Mouse (Mus musculus) embryonic fibroblast, embryonic 13.5 days (primary cell): ENCODE results near the gene Ankrd11. TPM values are rescaled to one million over a fixed set of nuclear protein-coding genes. Genes with fewer than 3 reads are reported as not detected.

Source experiments
- H3K27ac ChIP-seq: 2 replicates; pipeline ENCODE4 v1.5.1; 2012; ENCODE audit warnings: low read length, control low read depth, inconsistent platforms; ENCODE audit not compliant: insufficient read depth
- H3K4me1 ChIP-seq: 2 replicates; pipeline ENCODE4 v1.6.1; 2011; ENCODE audit warnings: low read length; ENCODE audit not compliant: control insufficient read depth, insufficient read depth
- H3K4me3 ChIP-seq: 2 replicates; pipeline ENCODE4 v1.5.1; 2011; ENCODE audit warnings: mild to moderate bottlenecking, control low read depth, low read length; ENCODE audit not compliant: insufficient read depth
- CTCF ChIP-seq: IDR thresholded peaks from 2 replicates; pipeline ENCODE4 v1.5.1; 2011; ENCODE audit warnings: mild to moderate bottlenecking, control low read depth, low read length, moderate library complexity, borderline replicate concordance; ENCODE audit not compliant: insufficient read depth
- POLR2A ChIP-seq: IDR thresholded peaks from 2 replicates; pipeline ENCODE4 v1.6.1; 2011; ENCODE audit warnings: low read depth, mild to moderate bottlenecking, control low read depth, low read length, moderate library complexity
- polyA plus RNA-seq: library from polyadenylated mRNA; stranded (reverse); fragments of >200 nt; gene quantifications from 2 replicates; pipeline ENCODE4 v1.2.4, GENCODE M21; 2011; ENCODE audit warnings: low read depth; ENCODE audit not compliant: missing spikeins, insufficient read length

The Ankrd11 gene
- polyA plus RNA-seq, 1 experiment = 83.5 TPM

DNA sequence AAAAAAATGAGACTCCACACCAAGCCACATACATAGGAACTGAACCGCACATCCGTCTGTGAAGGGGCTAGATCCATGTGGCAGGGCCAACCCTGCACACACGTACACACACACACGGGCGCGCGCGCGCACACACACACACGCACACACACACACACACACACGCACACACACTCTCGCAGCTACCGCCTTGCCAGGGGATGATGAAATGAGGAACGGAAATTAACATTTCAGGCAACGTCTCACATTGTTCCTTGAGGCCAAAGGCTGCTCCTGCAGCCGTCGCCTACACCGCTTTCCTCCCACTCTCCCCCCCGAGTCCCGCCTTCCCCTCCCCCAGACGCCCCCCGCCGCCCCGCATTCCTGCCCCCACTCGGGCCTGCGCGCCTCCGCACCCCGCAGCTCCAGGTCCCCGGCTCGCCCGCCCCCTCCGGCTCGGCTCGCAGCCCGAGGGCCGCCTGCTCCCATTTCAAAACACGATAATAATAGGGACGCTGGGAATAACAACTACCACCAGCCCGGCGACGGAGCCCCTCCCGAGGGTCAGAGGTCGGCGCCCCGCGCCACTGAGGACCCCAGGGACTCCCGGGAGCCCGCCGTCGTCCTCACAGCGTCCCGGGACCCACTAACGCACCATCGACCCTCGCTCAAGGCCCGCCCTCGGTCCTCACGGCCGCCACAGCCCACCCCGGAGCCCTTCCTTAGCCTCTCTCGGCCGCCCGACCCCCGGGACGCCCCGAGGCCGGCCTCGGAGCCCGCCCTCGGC is 886 bp downstream of the Ankrd11 start:
- peak overlapping the region; percentile 87 for H3K27ac ChIP-seq
- H3K4me3 ChIP-seq = peak overlapping the region; percentile 73
- peaks cover 7% of the 10 kb centered on the region for H3K4me1 ChIP-seq
- 0 out of 2 replicates have a peak, but pooled peaks have one; percentile 9 for TF ChIP-seq CTCF
- TF ChIP-seq POLR2A = peak; percentile 52

DNA sequence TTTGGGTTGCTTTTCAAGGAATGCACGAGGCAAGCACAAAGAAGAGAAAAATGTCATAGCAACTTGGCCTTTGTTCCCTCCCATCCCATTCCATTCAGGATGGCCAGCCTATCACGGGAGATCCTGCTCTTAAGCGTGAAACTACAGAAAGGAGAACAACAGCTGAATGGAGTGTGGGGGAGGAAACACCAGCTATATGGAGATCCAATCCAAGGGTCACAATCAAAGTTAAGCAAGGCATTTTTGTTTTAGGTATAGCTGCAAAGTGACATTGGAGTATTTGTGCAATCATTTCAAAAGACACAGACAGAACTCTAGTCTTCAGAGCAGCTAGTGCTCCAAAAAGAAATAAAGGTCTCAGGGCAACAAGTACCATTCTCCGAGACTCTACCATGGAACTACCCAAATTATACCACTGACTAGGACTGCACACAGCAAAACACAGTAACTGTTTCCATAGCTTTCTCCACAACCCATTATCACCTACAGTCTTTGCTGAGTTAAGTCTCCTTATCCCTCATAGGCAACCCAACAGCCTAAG is 1.9 kb downstream of the Ankrd11 start:
- Histone ChIP-seq H3K4me3 (peak overlapping the region; percentile 73), H3K27ac (peak overlapping the region; percentile 85; the same call in 1 of the 2 replicates), H3K4me1 (peaks cover 7% of the 10 kb centered on the region)
- TF ChIP-seq CTCF (no peak), POLR2A (no peak)

DNA sequence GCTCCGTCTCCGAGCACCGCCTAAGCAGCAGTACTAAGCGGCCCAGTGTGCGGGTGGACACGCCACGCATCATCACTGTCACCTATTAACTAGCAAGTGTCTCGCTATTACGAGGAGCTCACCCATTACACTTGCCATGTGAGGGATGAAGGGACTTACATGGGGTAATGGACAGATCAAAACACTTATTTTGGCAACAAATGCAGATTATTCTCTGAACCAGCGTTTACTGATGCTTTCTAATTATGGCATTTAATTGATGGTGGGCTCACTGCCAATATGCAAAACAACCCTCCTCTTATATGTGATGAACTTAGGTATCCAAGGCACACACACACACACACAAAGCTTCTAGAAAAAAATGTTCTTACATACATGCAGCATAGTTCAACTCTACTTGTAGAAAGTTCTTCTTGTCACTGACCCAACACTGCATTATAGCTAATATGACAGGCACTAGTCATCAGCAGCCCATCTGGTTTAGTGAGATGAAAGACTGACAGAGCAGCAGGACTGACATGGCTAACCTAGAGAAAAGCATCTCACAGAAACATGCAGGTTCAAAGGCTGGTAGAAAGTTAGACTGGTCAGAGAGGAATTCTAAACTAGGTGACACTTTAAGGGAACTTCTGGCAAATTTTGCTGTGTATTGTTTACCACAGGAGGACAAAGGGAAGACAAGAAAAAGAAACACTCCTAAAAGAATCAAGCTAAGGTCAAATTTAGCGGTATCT is 2.5 kb downstream of the Ankrd11 start:
- H3K4me1 ChIP-seq = peaks cover 8% of the 10 kb centered on the region
- TF ChIP-seq CTCF = no peak
- no peak for TF ChIP-seq POLR2A
- no peak overlapping the region for H3K27ac ChIP-seq
- H3K4me3 ChIP-seq = peak overlapping the region; percentile 73; the same call in 1 of the 2 replicates

DNA sequence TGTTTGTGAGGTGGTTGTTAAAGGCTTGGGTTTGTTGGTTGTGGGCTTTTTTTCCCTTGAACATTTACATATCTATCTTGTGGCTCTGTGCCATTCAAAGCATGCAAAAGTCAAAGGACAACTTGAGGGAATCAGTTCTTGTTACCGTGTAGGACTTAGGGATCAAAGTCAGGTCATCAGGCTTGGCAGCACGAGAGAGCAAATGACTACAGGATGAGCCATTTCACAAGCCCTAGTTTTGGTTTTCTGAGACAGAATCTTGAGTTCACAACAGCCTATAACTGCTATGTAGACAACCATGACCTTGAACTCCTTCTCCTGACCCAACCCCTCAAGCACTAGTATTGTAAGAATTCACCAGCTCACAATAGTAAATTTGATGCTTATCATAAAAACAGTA is 3.7 kb downstream of the Ankrd11 start:
- Histone ChIP-seq H3K4me3 (no peak overlapping the region), H3K27ac (no peak overlapping the region), H3K4me1 (peaks cover 11% of the 10 kb centered on the region)
- TF ChIP-seq POLR2A (no peak), CTCF (no peak)

DNA sequence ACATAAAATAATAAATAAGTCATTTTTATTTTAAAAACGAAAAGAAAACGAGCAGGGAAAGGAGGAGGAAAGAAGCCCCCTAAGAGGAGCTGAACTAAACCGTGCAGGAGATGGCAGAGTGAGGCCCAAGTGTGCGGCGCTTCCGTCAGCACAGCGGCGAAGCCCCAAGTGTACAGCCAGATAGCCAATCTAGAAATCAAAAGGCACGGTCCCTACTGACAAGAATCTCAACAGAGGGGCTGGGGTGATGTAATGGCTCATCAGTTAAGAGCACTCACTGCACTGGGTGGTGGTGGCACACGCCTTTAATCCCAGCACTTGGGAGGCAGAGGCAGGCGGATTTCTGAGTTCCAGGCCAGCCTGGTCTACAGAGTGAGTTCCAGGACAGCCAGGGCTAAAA is 4.6 kb downstream of the Ankrd11 start:
- Histone ChIP-seq H3K27ac (no peak overlapping the region), H3K4me1 (peaks cover 12% of the 10 kb centered on the region), H3K4me3 (no peak overlapping the region)
- no peak for TF ChIP-seq POLR2A
- TF ChIP-seq CTCF = no peak

DNA sequence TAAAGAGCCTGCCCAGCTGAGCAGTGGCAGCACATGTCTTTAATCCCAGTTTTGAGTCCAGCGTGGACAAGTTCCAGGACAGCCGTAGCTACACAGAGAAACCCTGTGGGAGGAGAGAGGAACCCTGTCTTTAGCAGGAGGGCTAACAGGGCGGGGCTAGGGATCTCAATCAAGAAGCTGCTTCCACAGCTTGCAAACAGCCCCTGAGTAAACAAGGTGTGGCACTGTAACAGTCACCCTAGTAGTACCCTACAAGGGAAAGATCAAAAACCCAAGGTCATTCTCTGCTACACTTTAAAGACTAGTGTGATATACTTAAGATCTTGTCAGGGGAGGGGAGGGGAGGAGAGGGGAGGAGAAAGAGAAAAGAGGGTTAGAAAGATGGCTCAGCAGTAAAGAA is 5.1 kb downstream of the Ankrd11 start:
- no peak overlapping the region for H3K27ac ChIP-seq
- TF ChIP-seq CTCF = no peak
- no peak for TF ChIP-seq POLR2A
- H3K4me1 ChIP-seq = peaks cover 12% of the 10 kb centered on the region
- H3K4me3 ChIP-seq = no peak overlapping the region

DNA sequence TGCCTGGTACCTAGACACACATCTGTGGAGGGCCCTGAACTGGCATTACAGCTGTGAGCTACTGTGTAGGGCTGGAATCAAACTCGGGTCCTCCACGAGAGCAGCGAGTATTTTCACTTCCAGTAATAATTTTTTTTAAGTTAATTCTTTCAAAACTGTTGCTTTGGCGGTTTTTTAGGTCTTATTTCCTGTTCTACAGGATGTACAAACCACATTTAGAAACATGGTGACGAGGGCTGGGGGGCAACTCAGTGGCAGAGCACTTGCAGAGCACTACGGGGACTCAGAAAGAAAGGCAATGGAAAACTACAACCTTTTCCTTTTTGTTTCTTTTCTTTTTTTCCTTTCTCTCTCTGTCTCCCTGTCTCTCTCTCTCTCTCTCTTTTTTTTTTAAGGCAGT is 7.9 kb downstream of the Ankrd11 start:
- Histone ChIP-seq H3K4me3 (no peak overlapping the region), H3K27ac (no peak overlapping the region), H3K4me1 (peaks cover 10% of the 10 kb centered on the region)
- TF ChIP-seq POLR2A = no peak
- no peak for TF ChIP-seq CTCF

DNA sequence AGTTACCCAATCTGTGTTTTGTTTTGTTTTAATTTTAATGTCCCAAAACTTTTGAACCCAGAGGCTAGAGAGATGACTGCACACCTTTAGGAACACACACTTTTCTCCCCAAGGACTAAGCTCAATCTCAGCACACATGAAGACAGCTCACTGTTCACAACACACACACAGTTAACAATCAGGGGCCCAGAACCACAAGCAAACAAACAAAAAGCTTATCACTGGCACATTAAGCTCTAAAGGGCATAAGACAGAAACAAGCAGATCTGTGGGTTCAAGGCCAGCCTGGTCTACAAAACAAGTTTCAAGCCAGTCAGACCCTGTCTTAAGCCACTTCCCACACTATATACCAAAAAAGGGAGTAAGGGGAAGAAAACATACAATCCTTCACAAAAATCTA is 8.6 kb downstream of the Ankrd11 start:
- TF ChIP-seq POLR2A = no peak
- TF ChIP-seq CTCF = no peak
- H3K4me3 ChIP-seq = no peak overlapping the region
- no peak overlapping the region for H3K27ac ChIP-seq
- H3K4me1 ChIP-seq = peaks cover 14% of the 10 kb centered on the region

DNA sequence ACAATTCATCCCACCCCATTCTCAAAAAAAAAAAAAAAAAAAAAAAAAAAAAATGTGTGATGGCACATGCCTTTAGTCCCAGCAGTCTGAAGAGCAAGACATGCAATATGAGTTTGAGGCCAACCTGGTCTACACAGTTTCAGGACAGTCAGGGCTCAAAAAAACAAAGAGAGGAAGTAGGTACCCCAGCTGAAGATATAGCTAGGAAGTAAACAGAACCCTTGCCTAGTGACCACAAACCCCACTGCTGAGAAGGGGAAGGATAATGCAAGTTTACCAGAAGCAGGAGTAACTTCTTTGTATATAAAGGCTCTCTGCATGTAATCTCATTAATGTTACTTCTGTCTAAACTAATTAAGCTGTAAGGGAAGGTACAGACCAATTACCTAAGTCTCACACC is 9.3 kb downstream of the Ankrd11 start:
- H3K4me3 ChIP-seq = no peak overlapping the region
- peaks cover 20% of the 10 kb centered on the region for H3K4me1 ChIP-seq
- no peak overlapping the region for H3K27ac ChIP-seq
- no peak for TF ChIP-seq CTCF
- no peak for TF ChIP-seq POLR2A
